In genomic region chr1:183220796-183221718, GRCm38 (mm10) we compare ENCODE assay signal across 8 mouse cellular contexts. TPM values are rescaled to one million over a fixed set of nuclear protein-coding genes. Genes with fewer than 3 reads are reported as not detected.
DNase-seq lines count a peak whose midpoint lies in the region; ATAC-seq and TF ChIP-seq lines count a peak whose summit lies in the region.

Gene Disp1, minus strand, starts transcription at chr1:183221522.

- ATAC-seq in embryonic facial prominence, embryonic 12.5 days (ENCODE audit: insufficient number of reproducible peaks, insufficient read depth, low FRiP score, low TSS enrichment), result 0 out of 2 replicates have a peak, but pooled peaks have one; percentile 64
- peak; percentile 92 for ATAC-seq in limb, embryonic 14.5 days (ENCODE audit: low FRiP score, low read depth)
- ATAC-seq in midbrain, embryonic 16.5 days, result peak; percentile 90

- H3K9ac ChIP-seq in embryonic facial prominence, embryonic 12.5 days, result peak within 1 kb of the TSS; percentile 74
- peak within 1 kb of the TSS; percentile 92 for H3K9ac ChIP-seq in limb, embryonic 14.5 days (ENCODE audit: low read depth, low read length, severe bottlenecking)
- peak within 1 kb of the TSS; percentile 97 for H3K9ac ChIP-seq in midbrain, embryonic 16.5 days (ENCODE audit: low read depth, low read length)

- H3K36me3 ChIP-seq in embryonic facial prominence, embryonic 12.5 days, result no peaks in the 10 kb centered on the region
- H3K36me3 ChIP-seq in limb, embryonic 14.5 days (ENCODE audit: control insufficient read depth, insufficient read depth, low read length), result no peaks in the 10 kb centered on the region
- H3K36me3 ChIP-seq in midbrain, embryonic 16.5 days (ENCODE audit: control insufficient read depth, insufficient read depth, low read length), result no peaks in the 10 kb centered on the region
- no peaks in the 10 kb centered on the region for H3K36me3 ChIP-seq in spleen, adult 2 months (ENCODE audit: control insufficient read depth, insufficient read depth, low read length)

- TF ChIP-seq CTCF in spleen, adult 2 months (IDR thresholded peaks at IDR 0.05; ENCODE audit: extremely low read depth, insufficient read depth, insufficient read length, insufficient replicate concordance), result no peak

- DNase-seq in 3134 (ENCODE audit: extremely low read depth, insufficient read length, low spot score), result peak; percentile 88
- peak; percentile 83 for DNase-seq in adrenal gland, postnatal 14 days
- DNase-seq in heart, adult 18-20 months, result peak; percentile 82 to 84
- DNase-seq in kidney, adult 18-20 months, result peak; percentile 73
- peak; percentile 82 for DNase-seq in limb, embryonic 14.5 days (ENCODE audit: low spot score)
- peak; percentile 52 to 73 for DNase-seq in spleen, adult 2 months (ENCODE audit: low read depth in 1 of 2, low spot score in 2 of 2)

- H3K4me3 ChIP-seq in embryonic facial prominence, embryonic 12.5 days, result peak within 1 kb of the TSS; percentile 65
- H3K4me3 ChIP-seq in limb, embryonic 14.5 days (replicated peaks; ENCODE audit: low read length), result peak within 1 kb of the TSS; percentile 64
- H3K4me3 ChIP-seq in midbrain, embryonic 16.5 days (ENCODE audit: low read depth, low read length), result peak within 1 kb of the TSS; percentile 94
- H3K4me3 ChIP-seq in spleen, adult 2 months (ENCODE audit: extremely low read depth, insufficient read depth, insufficient read length), result peak within 1 kb of the TSS; percentile 94

- peaks cover 11% of the 10 kb centered on the region; the same call in 1 of the 2 replicates for H3K4me1 ChIP-seq in embryonic facial prominence, embryonic 12.5 days
- peaks cover 14% of the 10 kb centered on the region for H3K4me1 ChIP-seq in limb, embryonic 14.5 days (ENCODE audit: control insufficient read depth, insufficient read depth, low read length)
- peaks cover 14% of the 10 kb centered on the region for H3K4me1 ChIP-seq in midbrain, embryonic 16.5 days (ENCODE audit: control insufficient read depth, insufficient read depth, low read length)
- H3K4me1 ChIP-seq in spleen, adult 2 months (ENCODE audit: control insufficient read depth, insufficient read depth, insufficient read length), result peaks cover 5% of the 10 kb centered on the region

- peak within 1 kb of the TSS; percentile 55 for H3K27ac ChIP-seq in embryonic facial prominence, embryonic 12.5 days
- H3K27ac ChIP-seq in limb, embryonic 14.5 days (replicated peaks; ENCODE audit: low read depth, low read length), result peak within 1 kb of the TSS; percentile 71
- peak within 1 kb of the TSS; percentile 73 for H3K27ac ChIP-seq in midbrain, embryonic 16.5 days (ENCODE audit: low read length)
- peak within 1 kb of the TSS; percentile 49; the same call in 1 of the 2 replicates for H3K27ac ChIP-seq in spleen, adult 2 months (ENCODE audit: insufficient read depth, low read length)

- H3K4me2 ChIP-seq in embryonic facial prominence, embryonic 12.5 days (replicated peaks), result peak within 1 kb of the TSS; percentile 60
- peak within 1 kb of the TSS; percentile 66 for H3K4me2 ChIP-seq in limb, embryonic 14.5 days (replicated peaks; ENCODE audit: low read depth, low read length, severe bottlenecking)
- peak within 1 kb of the TSS; percentile 68 for H3K4me2 ChIP-seq in midbrain, embryonic 16.5 days (ENCODE audit: low read length)

- no peaks in the 10 kb centered on the region for H3K9me3 ChIP-seq in embryonic facial prominence, embryonic 12.5 days
- no peaks in the 10 kb centered on the region for H3K9me3 ChIP-seq in limb, embryonic 14.5 days (ENCODE audit: control insufficient read depth, low read length)
- H3K9me3 ChIP-seq in midbrain, embryonic 16.5 days (replicated peaks; ENCODE audit: control insufficient read depth, low read length, poor library complexity, severe bottlenecking), result no peaks in the 10 kb centered on the region

- 3% methylated on average over 56 of the region's 56 CpGs for WGBS in embryonic facial prominence, embryonic 12.5 days
- WGBS in limb, embryonic 14.5 days, result 3% methylated on average over 54 of the region's 56 CpGs
- 3% methylated on average over 56 of the region's 56 CpGs for WGBS in midbrain, embryonic 16.5 days
- 2% methylated on average over 55 of the region's 56 CpGs for WGBS in spleen, adult 2 months

- peak; percentile 79; the same call in 1 of the 2 replicates for TF ChIP-seq POLR2A in limb, embryonic 14.5 days (IDR thresholded peaks at IDR 0.05; ENCODE audit: borderline replicate concordance, extremely low read depth, insufficient read depth, insufficient read length)
- no peak for TF ChIP-seq POLR2A in spleen, adult 2 months (IDR thresholded peaks at IDR 0.05; ENCODE audit: low read depth, low read length)

- H3K27me3 ChIP-seq in embryonic facial prominence, embryonic 12.5 days, result no peaks in the 10 kb centered on the region
- H3K27me3 ChIP-seq in limb, embryonic 14.5 days (ENCODE audit: control insufficient read depth, insufficient read depth, low read length), result no peaks in the 10 kb centered on the region
- H3K27me3 ChIP-seq in midbrain, embryonic 16.5 days (ENCODE audit: control insufficient read depth, insufficient read depth, low read depth, low read length), result no peaks in the 10 kb centered on the region
- no peaks in the 10 kb centered on the region for H3K27me3 ChIP-seq in spleen, adult 2 months (ENCODE audit: control insufficient read depth, insufficient read depth, low read length)

RNA-seq across cellular contexts. Expression of gene Disp1, which starts in this region (rescaled TPM):
- 12.5 and 13.4 TPM in 2 replicates for total RNA-seq in adrenal gland, postnatal 14 days (2021)
- 18.6 and 19.1 TPM in 2 replicates for polyA plus RNA-seq in embryonic facial prominence, embryonic 12.5 days (2016; fragmentation: Nextera tagmentation; extraction: Ambion mirVana)
- 1 to 10 TPM; 7.6 to 8.3 TPM for total RNA-seq in heart, adult 18-20 months (2021)
- polyA plus RNA-seq in limb, embryonic 14.5 days (2012; rRNA removed), result 47.3 and 62.7 TPM in 2 replicates
- 34.7 and 37.9 TPM in 2 replicates for polyA plus RNA-seq in limb, embryonic 14.5 days (2014; fragmentation: Nextera tagmentation; extraction: Ambion mirVana)
- 7.6 and 10.3 TPM in 2 replicates for polyA plus RNA-seq in midbrain, embryonic 16.5 days (2015; fragmentation: Nextera tagmentation; extraction: Ambion mirVana)
- 8.5 and 10.4 TPM in 2 replicates for polyA plus RNA-seq in spleen, adult 2 months (2012; rRNA removed)

Comparison
In these comparisons a context has a peak if more than half of its experiments do, and no peak if none do; other contexts are left out.
1. Peak in every context shown above with its lines: DNase-seq, ATAC-seq, H3K4me3 ChIP-seq and H3K27ac ChIP-seq.